Mouse (Mus musculus): ENCODE measurements around the gene Cfb.
"Not testable (repeated sequence)": the region's sequence is repeated elsewhere in the genome, so short reads cannot be mapped to it uniquely, and the experiment has no call there.

Cfb gene

GRCm38 (mm10) chr17:34837464-34838324, 24.6 kb downstream of the Cfb start:
- in situ Hi-C loops (cut with MboI) = no loop called here

- in situ Hi-C loops (cut with MboI) = no loop called here
Measured at GRCm38 (mm10) chr17:34836856-34837221, 25.5 kb downstream of the Cfb start, which contains the start of the genes Stk19 and Dxo. Gene Stk19, minus strand, starts transcription at chr17:34836945. Gene Dxo, plus strand, starts transcription at chr17:34837019.

GRCm38 (mm10) chr17:34836155-34836855, 26.0 kb downstream of the Cfb start:
- in situ Hi-C loops (cut with MboI) = no loop called here

GRCm38 (mm10) chr17:34830776-34831175, 31.5 kb downstream of the Cfb start:
- in situ Hi-C loops (cut with MboI) = not testable (repeated sequence)

- in situ Hi-C loops (cut with MboI) = no loop called here
Measured at GRCm38 (mm10) chr17:34814818-34815370, 47.4 kb downstream of the Cfb start.

GRCm38 (mm10) chr17:34813747-34814146, 48.6 kb downstream of the Cfb start:
- in situ Hi-C loops (cut with MboI) = not testable (repeated sequence)

- in situ Hi-C loops (cut with MboI) = no loop called here
Measured at GRCm38 (mm10) chr17:34811275-34811674, 51.0 kb downstream of the Cfb start.

- in situ Hi-C loops (cut with MboI) = not testable (repeated sequence)
Measured at GRCm38 (mm10) chr17:34810811-34811210, 51.5 kb downstream of the Cfb start.

- in situ Hi-C loops (cut with MboI) = not testable (repeated sequence)
Measured at GRCm38 (mm10) chr17:34810411-34810810, 51.9 kb downstream of the Cfb start.

GRCm38 (mm10) chr17:34808599-34809205, 53.6 kb downstream of the Cfb start:
- in situ Hi-C loops (cut with MboI) = no loop called here

GRCm38 (mm10) chr17:34807176-34807575, 55.1 kb downstream of the Cfb start:
- in situ Hi-C loops (cut with MboI) = no loop called here

All from mature B cell (primary cell).